Mouse (Mus musculus) neural tube, embryonic 13.5 days (tissue): Measurements from ENCODE around the gene Shc1. TPM values are rescaled to one million over a fixed set of nuclear protein-coding genes. Genes with fewer than 3 reads are reported as not detected.

Source experiments
- ATAC-seq: fragments of 200-750 bp; cut with Nextera tagmentation; 2 replicates; pipeline ENCODE4 v1.8.0; 2017; ENCODE audit warnings: low read depth, mild to moderate bottlenecking, moderate TSS enrichment, moderate library complexity
- H3K27ac ChIP-seq: fragments of 300-500 bp; sonication (generic); replicated peaks from 2 replicates; pipeline ENCODE4 v1.5.1; 2015; ENCODE audit warnings: moderate library complexity, mild to moderate bottlenecking, inconsistent platforms
- H3K27me3 ChIP-seq: fragments of 300-500 bp; sonication (generic); 2 replicates; pipeline ENCODE4 v1.6.1; 2015; ENCODE audit warnings: mild to moderate bottlenecking, inconsistent platforms
- H3K36me3 ChIP-seq: fragments of 300-500 bp; sonication (generic); 2 replicates; pipeline ENCODE4 v1.6.1; 2015; ENCODE audit warnings: mild to moderate bottlenecking, inconsistent platforms
- H3K4me1 ChIP-seq: fragments of 300-500 bp; sonication (generic); replicated peaks from 2 replicates; pipeline ENCODE4 v1.6.1; 2015; ENCODE audit warnings: inconsistent platforms
- H3K4me2 ChIP-seq: fragments of 300-500 bp; sonication (generic); 2 replicates; pipeline ENCODE4 v1.6.1; 2015; ENCODE audit warnings: inconsistent platforms, mild to moderate bottlenecking, moderate library complexity
- H3K4me3 ChIP-seq: fragments of 300-500 bp; sonication (generic); 2 replicates; pipeline ENCODE4 v1.5.1; 2015; ENCODE audit warnings: mild to moderate bottlenecking, inconsistent platforms
- H3K9ac ChIP-seq: fragments of 300-500 bp; sonication (generic); 2 replicates; pipeline ENCODE4 v1.6.1; 2015; ENCODE audit warnings: moderate library complexity, mild to moderate bottlenecking, inconsistent platforms
- H3K9me3 ChIP-seq: fragments of 300-500 bp; sonication (generic); 2 replicates; pipeline ENCODE4 v1.6.1; 2016; ENCODE audit warnings: inconsistent platforms
- WGBS: fragments of 180-500 bp; shearing (Covaris S2); methylation state at CpG from one replicate; pipeline ENCODE4 v1.1.7; 2015; 5-methylcytosine and 5-hydroxymethylcytosine counted together
- polyA plus RNA-seq: library from polyadenylated mRNA; unstranded; fragments of >200 nt; fragmentation: Nextera tagmentation; extraction: Ambion mirVana; gene quantifications from 2 replicates; pipeline ENCODE4 v1.2.1, GENCODE M21; 2015

Gene Shc1
- polyA plus RNA-seq, 1 experiment from 2014 or later = 41.8 TPM

DNA sequence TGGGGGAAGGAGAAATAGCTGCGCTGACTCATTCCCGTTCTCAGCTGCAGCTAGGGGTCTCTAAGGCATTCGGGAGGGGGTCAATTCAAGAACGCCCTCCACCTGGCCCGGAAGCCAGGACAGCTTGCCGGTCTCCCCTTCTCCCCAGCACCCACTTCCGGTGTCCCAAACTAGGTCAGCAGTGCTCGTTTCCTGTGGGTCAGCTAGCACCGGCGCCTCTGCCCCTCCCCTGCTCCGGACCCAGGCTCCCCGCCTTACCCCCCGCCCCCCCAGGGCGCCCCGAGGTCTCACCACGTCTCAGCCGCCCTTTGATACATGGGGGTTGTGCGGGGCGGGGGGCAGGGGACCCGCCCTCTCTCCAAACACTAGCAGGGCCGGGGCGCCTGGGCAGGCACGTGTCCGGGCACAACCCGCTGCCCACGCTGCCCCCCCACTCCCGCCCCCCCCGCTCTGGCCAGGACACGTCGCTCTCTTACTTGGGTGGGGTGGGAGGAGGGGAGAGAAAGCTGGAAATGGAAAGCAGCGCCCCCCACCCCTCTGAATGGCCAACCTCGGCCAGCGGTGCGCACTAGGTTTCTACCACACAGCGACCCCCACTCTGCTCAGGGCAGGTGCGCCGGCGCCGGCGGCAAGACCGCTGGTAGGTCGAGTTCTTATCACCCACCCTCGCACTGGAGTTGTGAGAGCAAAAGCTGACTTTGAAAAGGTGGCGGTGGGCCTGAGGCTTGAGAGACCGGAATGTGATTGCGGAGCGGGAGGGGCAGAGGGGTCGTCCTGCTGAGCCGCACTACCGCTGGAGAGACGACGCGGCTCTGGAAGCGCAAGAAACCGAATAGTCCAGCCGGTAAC lies 26.4 kb upstream of the Shc1 start:
- no peaks in the 10 kb centered on the region for H3K36me3 ChIP-seq
- peaks cover 32% of the 10 kb centered on the region for H3K27me3 ChIP-seq
- H3K9ac ChIP-seq = peak overlapping the region; percentile 71
- WGBS = under 1% methylated on average over 54 of the region's 56 CpGs
- no peak overlapping the region for H3K27ac ChIP-seq
- H3K4me2 ChIP-seq = peak overlapping the region; percentile 99
- H3K4me3 ChIP-seq = peak overlapping the region; percentile 51
- no peaks in the 10 kb centered on the region for H3K9me3 ChIP-seq
- no peak for ATAC-seq
- H3K4me1 ChIP-seq = peaks cover 71% of the 10 kb centered on the region

DNA sequence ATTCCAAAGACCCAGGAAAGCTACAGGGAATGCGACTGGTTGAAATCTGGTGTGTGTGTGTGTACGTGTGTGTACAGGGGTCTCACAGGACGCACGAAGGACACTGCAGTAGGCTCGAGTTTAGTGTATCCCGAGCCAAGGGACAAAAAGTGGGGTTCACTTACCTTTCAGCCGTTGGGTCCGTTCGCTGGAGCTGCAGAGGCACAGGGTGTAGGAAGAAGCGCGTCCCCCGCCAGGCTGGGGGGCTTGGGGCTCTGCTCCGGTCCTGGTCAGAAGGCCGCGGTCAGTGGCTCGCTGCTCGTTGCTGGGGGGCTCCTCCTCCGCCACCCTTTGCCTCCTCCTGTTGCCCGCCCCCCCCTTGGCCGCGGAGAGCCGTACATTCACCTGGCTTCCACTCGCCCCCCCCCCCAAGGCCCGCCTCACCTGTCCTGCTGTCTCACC lies 25.4 kb upstream of the Shc1 start:
- 0% methylated on average over 18 of the region's 24 CpGs for WGBS
- H3K4me3 ChIP-seq = peak overlapping the region; percentile 51
- H3K9me3 ChIP-seq = no peaks in the 10 kb centered on the region
- peak overlapping the region; percentile 99 for H3K4me2 ChIP-seq
- H3K27ac ChIP-seq = no peak overlapping the region
- H3K27me3 ChIP-seq = peaks cover 32% of the 10 kb centered on the region
- ATAC-seq = no peak
- no peaks in the 10 kb centered on the region for H3K36me3 ChIP-seq
- peak overlapping the region; percentile 71; the same call in 1 of the 2 replicates for H3K9ac ChIP-seq
- H3K4me1 ChIP-seq = peaks cover 73% of the 10 kb centered on the region

DNA sequence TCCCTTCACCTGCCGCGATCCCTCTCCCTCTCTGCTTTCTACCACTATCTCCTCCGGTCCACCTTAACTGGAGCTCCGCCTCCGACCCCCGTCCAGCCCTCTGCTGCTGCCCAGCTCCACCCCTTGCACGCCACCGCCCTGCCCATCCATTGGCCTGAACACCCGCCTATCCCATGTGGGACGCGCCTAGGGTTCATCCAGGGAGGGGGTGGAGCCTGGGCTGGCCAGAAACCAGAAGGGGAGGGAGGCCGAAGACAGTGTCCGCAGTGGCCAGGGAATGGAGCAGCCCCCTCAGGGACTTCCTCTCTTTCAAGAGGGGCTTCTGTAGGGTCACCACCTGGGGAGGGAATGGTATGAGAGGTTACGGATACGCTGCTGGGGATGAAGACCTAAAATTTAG lies 24.6 kb upstream of the Shc1 start:
- peaks cover 32% of the 10 kb centered on the region for H3K27me3 ChIP-seq
- H3K9ac ChIP-seq = peak overlapping the region; percentile 73
- peak overlapping the region; percentile 68 for H3K27ac ChIP-seq

DNA sequence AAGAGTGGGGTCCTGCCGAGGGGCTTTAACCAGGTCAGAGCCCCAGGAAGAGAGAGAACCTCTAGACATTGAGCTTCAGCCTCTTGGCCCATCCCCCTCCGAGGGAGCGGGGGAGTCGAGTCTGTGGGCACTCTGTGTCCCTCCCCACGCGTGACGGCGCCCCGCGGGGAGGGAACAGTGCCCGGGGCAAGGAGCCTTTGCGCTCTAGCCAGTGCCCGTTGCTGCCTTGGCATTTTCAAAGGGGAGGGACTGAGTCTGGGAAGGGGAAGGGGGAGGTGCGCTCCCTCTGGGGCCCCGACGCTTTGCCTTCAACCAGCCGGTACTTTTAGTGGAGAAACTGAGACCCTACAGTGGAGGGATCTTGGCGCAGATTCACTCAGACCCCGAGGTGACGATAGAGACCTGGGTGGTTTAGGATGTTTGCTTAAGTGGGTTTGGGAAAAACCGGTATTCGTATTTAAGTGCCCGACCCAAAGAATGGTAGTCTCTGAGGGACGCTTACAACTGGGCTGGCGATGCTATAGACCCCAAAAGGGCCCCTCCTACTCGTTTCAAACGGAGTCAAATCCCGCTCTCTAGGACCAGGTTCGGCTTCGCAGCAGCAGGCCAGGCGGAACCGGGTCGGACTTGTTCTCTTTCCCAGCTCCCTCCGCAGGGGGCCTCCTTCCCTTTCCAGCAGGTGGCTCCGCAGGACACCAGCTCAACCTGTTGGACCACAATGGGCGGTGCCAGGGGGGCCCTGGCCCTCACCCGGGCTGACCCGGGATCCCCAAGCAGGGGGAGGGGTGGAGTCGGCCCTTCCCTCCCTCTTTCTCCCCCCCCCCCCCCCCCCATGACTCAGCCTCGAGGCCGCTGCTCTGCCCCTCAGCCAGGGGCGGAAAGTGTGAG lies 24.0 kb upstream of the Shc1 start, which contains the start of gene Zbtb7b:
Gene Zbtb7b, minus strand, starts transcription at position 771 of the 888 bp plus-strand sequence.
- H3K27me3 ChIP-seq = peaks cover 32% of the 10 kb centered on the region
- peak within 1 kb of the TSS; percentile 99 for H3K4me2 ChIP-seq
- peak within 1 kb of the TSS; percentile 73 for H3K9ac ChIP-seq
- peak; percentile 54 for ATAC-seq
- no peaks in the 10 kb centered on the region for H3K36me3 ChIP-seq
- under 1% methylated on average over 41 of the region's 42 CpGs for WGBS
- H3K9me3 ChIP-seq = no peaks in the 10 kb centered on the region
- peak within 1 kb of the TSS; percentile 68 for H3K27ac ChIP-seq
- H3K4me1 ChIP-seq = peaks cover 69% of the 10 kb centered on the region
- peak within 1 kb of the TSS; percentile 51 for H3K4me3 ChIP-seq

More for the DNA sequence above, 24.6 kb upstream of the Shc1 start:
- ATAC-seq = peak; percentile 91
- under 1% methylated on average over 15 of the region's 15 CpGs for WGBS
- H3K4me1 ChIP-seq = peaks cover 70% of the 10 kb centered on the region
- H3K9me3 ChIP-seq = no peaks in the 10 kb centered on the region
- H3K36me3 ChIP-seq = no peaks in the 10 kb centered on the region
- peak overlapping the region; percentile 51 for H3K4me3 ChIP-seq
- peak overlapping the region; percentile 99 for H3K4me2 ChIP-seq

DNA sequence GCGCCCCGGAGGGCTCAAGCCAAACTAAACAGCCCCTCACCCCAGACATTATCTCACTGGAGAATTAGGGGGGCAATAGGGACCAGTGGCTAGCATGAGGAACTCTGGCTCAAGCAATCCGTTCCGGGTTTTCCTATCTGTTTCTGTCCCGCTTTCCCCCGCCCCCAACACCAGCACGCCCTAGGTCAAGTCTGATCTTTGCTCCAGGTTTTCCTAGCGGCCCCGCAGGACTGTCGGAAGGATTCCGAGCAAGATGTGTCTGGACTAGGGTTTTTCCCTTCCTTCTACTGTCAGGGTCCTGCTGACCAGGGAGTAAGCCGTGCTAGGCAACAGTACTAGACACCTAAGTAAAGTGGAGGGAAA lies 23.4 kb upstream of the Shc1 start:
- peak overlapping the region; percentile 73 for H3K9ac ChIP-seq
- H3K4me1 ChIP-seq = peaks cover 69% of the 10 kb centered on the region
- H3K4me3 ChIP-seq = peak overlapping the region; percentile 51
- ATAC-seq = no peak
- H3K27ac ChIP-seq = peak overlapping the region; percentile 23
- peak overlapping the region; percentile 99 for H3K4me2 ChIP-seq
- peaks cover 32% of the 10 kb centered on the region for H3K27me3 ChIP-seq
- WGBS = 0% methylated on average over 11 of the region's 12 CpGs
- 0 out of 2 replicates have a peak, but pooled peaks cover 2% of the 10 kb centered on the region for H3K36me3 ChIP-seq
- H3K9me3 ChIP-seq = no peaks in the 10 kb centered on the region

DNA sequence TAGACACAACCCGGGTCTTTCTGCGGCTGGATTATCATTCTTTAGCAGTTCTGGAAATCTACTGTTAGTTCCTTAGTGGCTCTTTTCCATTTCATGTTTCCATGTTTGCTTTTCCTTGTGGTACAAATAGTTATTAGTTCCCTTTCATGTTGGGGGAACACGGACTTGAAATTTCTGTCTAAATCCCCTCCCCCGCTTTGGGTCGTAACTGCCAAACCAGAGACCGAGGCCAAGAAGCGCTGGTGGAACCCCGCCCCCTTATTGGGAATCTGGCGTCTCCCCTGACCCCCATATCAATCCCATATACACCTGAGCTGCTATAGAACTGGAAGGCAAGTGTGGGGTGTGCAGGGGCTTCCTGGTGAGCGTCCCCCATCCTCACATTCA lies 22.8 kb upstream of the Shc1 start:
- ATAC-seq = no peak
- Histone ChIP-seq H3K4me3 (peak overlapping the region; percentile 51), H3K9ac (peak overlapping the region; percentile 73; the same call in 1 of the 2 replicates), H3K9me3 (no peaks in the 10 kb centered on the region), H3K27ac (0 out of 2 replicates have a peak overlapping the region, but pooled peaks have one; percentile 23), H3K27me3 (peaks cover 32% of the 10 kb centered on the region), H3K4me1 (peaks cover 65% of the 10 kb centered on the region), H3K36me3 (0 out of 2 replicates have a peak, but pooled peaks cover 7% of the 10 kb centered on the region), H3K4me2 (peak overlapping the region; percentile 99)
- 2% methylated on average over 10 of the region's 10 CpGs for WGBS

DNA sequence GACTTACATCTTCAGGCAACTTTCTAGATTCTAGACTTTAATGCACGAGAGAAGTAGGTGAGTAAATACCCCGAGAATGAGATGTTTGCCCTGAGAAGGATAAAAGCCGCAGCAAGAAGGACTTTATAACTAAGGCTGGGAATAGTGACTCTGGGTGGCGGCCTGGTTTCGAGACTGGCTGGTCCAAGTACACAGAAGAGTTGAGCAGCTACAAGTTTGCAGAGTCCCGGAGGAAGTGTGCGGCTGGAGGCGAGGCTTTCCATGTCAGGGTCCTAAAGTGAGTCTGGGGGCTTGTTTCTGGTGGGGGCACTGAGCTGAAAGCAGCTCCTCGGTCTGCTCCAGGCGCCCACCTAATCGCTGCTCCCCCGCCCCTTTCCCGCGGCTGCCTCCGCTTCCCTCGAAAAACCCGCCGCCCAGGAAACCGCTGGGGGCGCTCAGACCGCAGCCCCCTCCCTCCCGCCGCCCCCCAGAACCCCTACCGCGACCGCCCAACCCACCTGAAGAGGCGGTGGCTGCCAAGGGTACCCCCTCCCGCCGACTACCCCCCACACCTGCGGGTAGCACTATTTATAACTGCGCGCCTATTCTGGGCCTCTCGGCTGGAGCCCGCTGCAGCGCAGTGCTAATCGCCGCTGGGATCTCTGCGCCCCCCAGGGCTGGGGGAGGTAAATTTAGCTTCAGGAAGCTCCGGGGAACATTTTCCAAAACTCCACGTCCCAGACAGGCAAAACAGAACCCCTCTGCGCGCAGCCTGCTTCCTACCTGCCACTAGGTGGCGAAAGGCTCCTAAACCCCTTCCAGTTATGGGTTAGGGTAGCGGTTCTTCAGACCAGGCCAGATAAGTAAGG lies 22.2 kb upstream of the Shc1 start:
- H3K4me1 ChIP-seq = peaks cover 59% of the 10 kb centered on the region
- H3K9ac ChIP-seq = peak overlapping the region; percentile 58
- H3K9me3 ChIP-seq = no peaks in the 10 kb centered on the region
- 0 out of 2 replicates have a peak, but pooled peaks cover 8% of the 10 kb centered on the region for H3K36me3 ChIP-seq
- H3K27me3 ChIP-seq = peaks cover 32% of the 10 kb centered on the region
- WGBS = 1% methylated on average over 43 of the region's 44 CpGs
- H3K27ac ChIP-seq = no peak overlapping the region
- H3K4me2 ChIP-seq = peak overlapping the region; percentile 99
- peak overlapping the region; percentile 51 for H3K4me3 ChIP-seq
- no peak for ATAC-seq

DNA sequence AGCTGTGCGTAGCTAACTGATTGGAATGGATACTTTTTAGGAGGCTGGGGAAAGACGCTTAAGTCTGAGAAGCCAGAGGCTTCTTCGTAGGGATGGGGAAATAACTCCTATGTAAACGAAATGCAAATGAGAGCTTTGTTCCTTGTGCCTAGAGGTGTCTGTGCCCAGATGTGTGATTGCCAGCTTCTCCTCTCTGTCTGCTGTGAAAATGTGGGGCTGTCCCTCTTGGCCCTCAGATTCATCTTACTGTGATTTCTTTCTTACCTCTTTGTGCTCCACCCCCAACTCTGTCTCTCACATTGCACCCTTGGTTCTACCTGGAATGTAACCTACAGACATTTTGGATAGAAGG lies 21.6 kb upstream of the Shc1 start:
- Histone ChIP-seq H3K4me3 (peak overlapping the region; percentile 51), H3K27ac (no peak overlapping the region), H3K36me3 (peaks cover 14% of the 10 kb centered on the region), H3K9ac (peak overlapping the region; percentile 58), H3K9me3 (no peaks in the 10 kb centered on the region), H3K4me2 (peak overlapping the region; percentile 99), H3K27me3 (peaks cover 32% of the 10 kb centered on the region), H3K4me1 (peaks cover 53% of the 10 kb centered on the region)
- WGBS = under 1% methylated on average over 4 of the region's 4 CpGs
- ATAC-seq = no peak

DNA sequence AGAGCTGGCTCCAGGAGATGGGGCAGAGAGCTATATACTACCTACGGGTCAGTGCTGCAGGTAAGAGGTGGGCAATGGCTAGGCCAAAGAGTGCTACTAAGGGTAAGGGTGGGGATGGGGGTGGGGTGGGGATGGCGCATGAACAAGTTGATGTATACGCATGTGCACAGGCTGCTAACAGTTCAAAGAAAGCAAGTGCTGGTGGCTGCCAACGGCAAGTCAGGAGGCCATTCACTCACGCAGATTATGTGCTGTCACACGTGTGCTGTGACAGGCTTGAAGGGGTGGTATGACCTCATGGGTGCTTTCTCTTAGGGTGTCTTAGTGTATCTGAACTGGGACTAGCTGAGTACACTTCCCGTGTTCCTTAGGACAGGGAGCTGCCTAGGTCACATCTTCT lies 16.9 kb upstream of the Shc1 start:
- 91% methylated on average over 7 of the region's 7 CpGs for WGBS
- Histone ChIP-seq H3K9me3 (no peaks in the 10 kb centered on the region), H3K9ac (no peak overlapping the region), H3K4me1 (peaks cover 7% of the 10 kb centered on the region), H3K27me3 (peaks cover under 1% of the 10 kb centered on the region), H3K4me3 (no peak overlapping the region), H3K36me3 (peaks cover 54% of the 10 kb centered on the region), H3K4me2 (no peak overlapping the region), H3K27ac (no peak overlapping the region)
- ATAC-seq = no peak

DNA sequence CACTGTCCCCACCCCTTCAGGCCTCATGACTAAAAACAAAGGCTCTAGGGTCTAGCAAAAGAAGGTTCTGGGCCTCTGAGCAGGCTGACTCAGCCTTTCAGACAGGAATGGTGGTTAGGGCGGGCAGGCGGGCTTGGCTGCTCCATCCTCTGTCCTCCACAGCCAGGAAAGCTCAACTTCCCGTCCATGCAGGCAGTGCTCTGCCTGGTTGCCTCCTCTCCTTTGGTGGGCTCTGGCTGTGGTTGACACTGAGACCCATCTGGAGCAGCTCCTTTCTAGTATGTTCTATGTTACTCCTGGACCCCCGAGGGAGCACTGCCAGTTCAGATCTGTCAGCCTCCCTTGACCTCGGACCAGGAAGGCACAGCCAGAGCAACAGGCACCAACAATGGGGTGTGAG lies 15.6 kb upstream of the Shc1 start, which contains the start of gene Lenep:
Gene Lenep, minus strand, starts transcription at position 101 of the 400 bp plus-strand sequence.
- 83% methylated on average over 5 of the region's 5 CpGs for WGBS
- Histone ChIP-seq H3K27me3 (no peaks in the 10 kb centered on the region), H3K4me1 (peaks cover 6% of the 10 kb centered on the region; the same call in 1 of the 2 replicates), H3K9me3 (no peaks in the 10 kb centered on the region), H3K9ac (no peak within 1 kb of the TSS), H3K4me3 (no peak within 1 kb of the TSS), H3K27ac (no peak within 1 kb of the TSS), H3K36me3 (peaks cover 65% of the 10 kb centered on the region), H3K4me2 (no peak within 1 kb of the TSS)
- ATAC-seq = no peak

DNA sequence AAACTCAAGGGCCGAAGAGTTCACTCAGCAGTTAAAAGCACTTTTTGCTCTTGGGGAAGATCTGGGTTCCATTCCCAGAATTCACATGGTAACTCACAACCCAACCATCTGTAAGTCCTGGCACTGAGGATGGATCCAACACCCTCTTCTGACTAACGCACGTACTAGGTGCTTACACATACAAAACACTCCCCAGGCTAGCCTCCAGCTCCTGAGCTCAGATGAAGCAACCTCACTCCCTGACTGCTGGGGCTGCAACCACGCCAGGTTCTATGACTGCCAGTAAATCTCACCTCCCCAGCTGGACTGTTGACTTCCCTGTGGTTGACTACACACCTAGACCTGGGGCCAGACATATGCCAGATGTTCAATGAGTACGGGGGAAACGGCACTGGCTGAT lies 11.4 kb upstream of the Shc1 start:
- 97% methylated on average over 6 of the region's 6 CpGs for WGBS
- no peak overlapping the region for H3K9ac ChIP-seq
- H3K9me3 ChIP-seq = no peaks in the 10 kb centered on the region
- no peak overlapping the region for H3K4me3 ChIP-seq
- no peak for ATAC-seq
- no peaks in the 10 kb centered on the region for H3K27me3 ChIP-seq
- no peak overlapping the region for H3K4me2 ChIP-seq
- no peak overlapping the region for H3K27ac ChIP-seq
- peaks cover 19% of the 10 kb centered on the region for H3K4me1 ChIP-seq
- H3K36me3 ChIP-seq = peaks cover 57% of the 10 kb centered on the region
